ENCODE assay signal across 20 mouse cellular contexts in genomic region chr19:37482556-37483187, GRCm38 (mm10). TPM values are rescaled to one million over a fixed set of nuclear protein-coding genes. Genes with fewer than 3 reads are reported as not detected.
DNase-seq lines count a peak whose midpoint lies in the region; ATAC-seq and TF ChIP-seq lines count a peak whose summit lies in the region.
"Had no signal": no experiment of that assay in that cellular context is flagged by ENCODE, and none has a peak within 500 bp of the region (broad histone marks: within the 10 kb centered on the region; RNA-seq: fewer than 3 reads in every experiment).

No protein-coding gene starts in this region.

- TF ChIP-seq CTCF in lung, adult 2 months (IDR thresholded peaks at IDR 0.05; ENCODE audit: insufficient read depth, low read length) = no peak
- no peak for TF ChIP-seq CTCF in midbrain, postnatal 0 days (IDR thresholded peaks at IDR 0.05)

- no peak overlapping the region for H3K27ac ChIP-seq in midbrain, postnatal 0 days (ENCODE audit: low read depth, low read length)
- H3K27ac ChIP-seq: hindbrain, embryonic 13.5 days; kidney, embryonic 15.5 days; liver, embryonic 13.5 days; neural tube, embryonic 13.5 days; stomach, embryonic 15.5 days had no signal

- no peaks in the 10 kb centered on the region for H3K27me3 ChIP-seq in midbrain, postnatal 0 days (ENCODE audit: insufficient read depth, low read length)
- H3K27me3 ChIP-seq: hindbrain, embryonic 13.5 days; kidney, embryonic 15.5 days; liver, embryonic 13.5 days; neural tube, embryonic 13.5 days; stomach, embryonic 15.5 days had no signal

- no peaks in the 10 kb centered on the region for H3K9me3 ChIP-seq in midbrain, postnatal 0 days (ENCODE audit: low read length)
- H3K9me3 ChIP-seq: hindbrain, embryonic 13.5 days; kidney, embryonic 15.5 days; liver, embryonic 13.5 days; neural tube, embryonic 13.5 days; stomach, embryonic 15.5 days had no signal

- no peak overlapping the region for H3K4me2 ChIP-seq in midbrain, postnatal 0 days (ENCODE audit: low read depth, low read length, poor library complexity, severe bottlenecking)
- H3K4me2 ChIP-seq: hindbrain, embryonic 13.5 days; kidney, embryonic 15.5 days; liver, embryonic 13.5 days; neural tube, embryonic 13.5 days; stomach, embryonic 15.5 days had no signal

- peak; percentile 84 for DNase-seq in heart, adult 11 months
- no peak for DNase-seq in heart, postnatal 36 days
- DNase-seq in 416B (ENCODE audit: low read depth) = peak; percentile 66
- peak; percentile 5 for DNase-seq in lung, adult 2 months
- DNase-seq in cerebellum, postnatal 10 days = no peak
- no peak for DNase-seq in midbrain, postnatal 0 days (ENCODE audit: low spot score)
- DNase-seq in layer of hippocampus, adult 8-10 months (ENCODE audit: low spot score in 2 of 2) = no peak
- DNase-seq: adrenal gland, adult 8-10 months; cerebellum, adult 18-20 months; forebrain, postnatal 0 days; liver, embryonic 13.5 days; right cerebral cortex, postnatal 25 days; thymus, adult 2 months had no signal

- peak; percentile 88 for ATAC-seq in megakaryocyte progenitor cell, adult 5-6 weeks (replicated peaks; ENCODE audit: poor library complexity)
- ATAC-seq in midbrain, postnatal 0 days (ENCODE audit: low FRiP score) = no peak
- ATAC-seq: forebrain, postnatal 0 days; midbrain, embryonic 16.5 days had no signal

- 0 out of 2 replicates have a peak, but pooled peaks cover 3% of the 10 kb centered on the region for H3K4me1 ChIP-seq in lung, adult 2 months (ENCODE audit: control insufficient read depth, insufficient read depth, low read length)
- H3K4me1 ChIP-seq in midbrain, postnatal 0 days (ENCODE audit: insufficient read depth, low read length) = no peaks in the 10 kb centered on the region
- H3K4me1 ChIP-seq: hindbrain, embryonic 13.5 days; kidney, embryonic 15.5 days; neural tube, embryonic 13.5 days had no signal

- no peak for TF ChIP-seq POLR2A in lung, adult 2 months (IDR thresholded peaks at IDR 0.05; ENCODE audit: borderline replicate concordance, extremely low read depth, low read depth, low read length)

- no peak overlapping the region for H3K4me3 ChIP-seq in lung, adult 2 months (replicated peaks; ENCODE audit: extremely low read depth, low read depth, low read length)
- H3K4me3 ChIP-seq in midbrain, postnatal 0 days (ENCODE audit: low read depth, low read length) = no peak overlapping the region
- H3K4me3 ChIP-seq: hindbrain, embryonic 13.5 days; kidney, embryonic 15.5 days; liver, embryonic 13.5 days; megakaryocyte, embryonic 14.5 days; neural tube, embryonic 13.5 days; stomach, embryonic 15.5 days had no signal

- intact Hi-C loops in heart, postnatal 36 days (cut with DNase I) = loop anchor here (2.0 kb wide), 1 partner anchor 48 kb away; the partner anchor contains the start of gene Hhex

- no peak overlapping the region for H3K9ac ChIP-seq in midbrain, postnatal 0 days (replicated peaks; ENCODE audit: low read length, poor library complexity, severe bottlenecking)
- H3K9ac ChIP-seq: forebrain, postnatal 0 days; hindbrain, embryonic 13.5 days; kidney, embryonic 15.5 days; liver, embryonic 13.5 days; neural tube, embryonic 13.5 days; stomach, embryonic 15.5 days had no signal

- 61% methylated on average over 14 of the region's 14 CpGs for WGBS in lung, adult 2 months
- 87% methylated on average over 14 of the region's 14 CpGs for WGBS in midbrain, postnatal 0 days

- no peaks in the 10 kb centered on the region for H3K36me3 ChIP-seq in midbrain, postnatal 0 days (ENCODE audit: insufficient read depth, low read length)
- H3K36me3 ChIP-seq: hindbrain, embryonic 13.5 days; kidney, embryonic 15.5 days; liver, embryonic 13.5 days; neural tube, embryonic 13.5 days; stomach, embryonic 15.5 days had no signal

RNA-seq across cellular contexts. Expression of gene Hhex, which starts 48.1 kb away (rescaled TPM):
- total RNA-seq in heart, postnatal 36 days (2021) = 1 to 10 TPM; 3.3 to 4.4 TPM
- 20.0 and 28.6 TPM in 2 replicates for polyA plus RNA-seq in lung, adult 2 months (2012; rRNA removed)
- total RNA-seq in megakaryocyte progenitor cell, adult 5-6 weeks (2015) = 87.2 and 88.1 TPM in 2 replicates
- total RNA-seq in megakaryocyte progenitor cell, adult 5-6 weeks (2017) = 28.2 and 29.9 TPM in 2 replicates
- total RNA-seq in midbrain, postnatal 0 days (2014; rRNA removed) = 0.80 and 0.99 TPM in 2 replicates
- polyA plus RNA-seq in midbrain, postnatal 0 days (2015; fragmentation: Nextera tagmentation; extraction: Ambion mirVana) = 2.8 and 3.5 TPM in 2 replicates
- 1 to 10 TPM; 1.5 to 7.7 (median 4.2) TPM for total RNA-seq in layer of hippocampus, adult 8-10 months (2022)

Comparison
In these comparisons a context has a peak if more than half of its experiments do, and no peak if none do; other contexts are left out.
1. DNase-seq: peak in heart, adult 11 months (single experiment), 416B (single experiment) and lung, adult 2 months (single experiment); none in heart, postnatal 36 days (0 of 2), cerebellum, postnatal 10 days (0 of 2), midbrain, postnatal 0 days (single experiment) and layer of hippocampus, adult 8-10 months (0 of 2).